Mouse (Mus musculus) hindbrain, embryonic 11.5 days (tissue): Measurements from ENCODE around the gene Galk2. TPM values are rescaled to one million over a fixed set of nuclear protein-coding genes. Genes with fewer than 3 reads are reported as not detected.

Source experiments
- ATAC-seq: fragments of 200-750 bp; cut with Nextera tagmentation; 2 replicates; pipeline ENCODE4 v1.8.0; 2017; ENCODE audit warnings: mild to moderate bottlenecking, moderate TSS enrichment, moderate library complexity; ENCODE audit not compliant: low FRiP score
- DNase-seq: peaks from one replicate; pipeline ENCODE4 v3.0.0-alpha.2; 2015; ENCODE audit warnings: low spot score
- H3K27ac ChIP-seq: fragments of 300-500 bp; sonication (generic); 2 replicates; pipeline ENCODE4 v1.5.1; 2014; ENCODE audit warnings: mild to moderate bottlenecking, low read depth, low read length
- H3K27me3 ChIP-seq: fragments of 300-500 bp; sonication (generic); 2 replicates; pipeline ENCODE4 v1.6.1; 2014; ENCODE audit warnings: mild to moderate bottlenecking, low read length, moderate library complexity, mixed read lengths; ENCODE audit not compliant: control insufficient read depth, insufficient read depth
- H3K36me3 ChIP-seq: fragments of 300-500 bp; sonication (generic); 2 replicates; pipeline ENCODE4 v1.6.1; 2014; ENCODE audit warnings: mild to moderate bottlenecking, low read length, moderate library complexity, mixed read lengths; ENCODE audit not compliant: control insufficient read depth, insufficient read depth
- H3K4me1 ChIP-seq: fragments of 300-500 bp; sonication (generic); replicated peaks from 2 replicates; pipeline ENCODE4 v1.6.1; 2014; ENCODE audit warnings: low read length, mixed read lengths; ENCODE audit not compliant: control insufficient read depth, insufficient read depth
- H3K4me2 ChIP-seq: fragments of 300-500 bp; sonication (generic); replicated peaks from 2 replicates; pipeline ENCODE4 v1.6.1; 2014; ENCODE audit warnings: mild to moderate bottlenecking, low read depth, low read length
- H3K4me3 ChIP-seq: fragments of 300-500 bp; sonication (generic); 2 replicates; pipeline ENCODE4 v1.5.1; 2014; ENCODE audit warnings: low read depth, low read length
- H3K9ac ChIP-seq: fragments of 300-500 bp; sonication (generic); 2 replicates; pipeline ENCODE4 v1.6.1; 2014; ENCODE audit warnings: low read depth, low read length
- H3K9me3 ChIP-seq: fragments of 300-500 bp; sonication (generic); 2 replicates; pipeline ENCODE4 v1.6.1; 2016; ENCODE audit warnings: low read length; ENCODE audit not compliant: control insufficient read depth
- WGBS: fragments of 180-500 bp; shearing (Covaris S2); extraction: QIAGEN DNeasy Blood & Tissue Kit; methylation state at CpG from one replicate; pipeline ENCODE4 v1.1.7; 2014; 5-methylcytosine and 5-hydroxymethylcytosine counted together
- polyA plus RNA-seq: library from polyadenylated mRNA; unstranded; fragments of >200 nt; fragmentation: Nextera tagmentation; extraction: Ambion mirVana; gene quantifications from 2 replicates; pipeline ENCODE4 v1.2.1, GENCODE M21; 2014

Gene Galk2
- polyA plus RNA-seq, 1 experiment from 2014 or later, result 35.5 TPM

- no peak overlapping the region for H3K27ac ChIP-seq
- WGBS, result 87% methylated on average over 1 of the region's 1 CpGs
- no peaks in the 10 kb centered on the region for H3K4me1 ChIP-seq
- H3K9me3 ChIP-seq, result no peaks in the 10 kb centered on the region
- no peak for ATAC-seq
- H3K36me3 ChIP-seq, result no peaks in the 10 kb centered on the region
- H3K4me2 ChIP-seq, result no peak overlapping the region
- H3K27me3 ChIP-seq, result no peaks in the 10 kb centered on the region
- no peak overlapping the region for H3K9ac ChIP-seq
- no peak for DNase-seq
- no peak overlapping the region for H3K4me3 ChIP-seq
Measured at GRCm38 (mm10) chr2:125914167-125914566, 55.3 kb downstream of the Galk2 start.

- no peaks in the 10 kb centered on the region for H3K9me3 ChIP-seq
- H3K27me3 ChIP-seq, result no peaks in the 10 kb centered on the region
- H3K27ac ChIP-seq, result no peak overlapping the region
- DNase-seq (no peak), ATAC-seq (no peak)
- H3K9ac ChIP-seq, result no peak overlapping the region
- no peaks in the 10 kb centered on the region for H3K36me3 ChIP-seq
- H3K4me2 ChIP-seq, result no peak overlapping the region
- no peak overlapping the region for H3K4me3 ChIP-seq
- no peaks in the 10 kb centered on the region for H3K4me1 ChIP-seq
Measured at GRCm38 (mm10) chr2:125914713-125915112, 55.8 kb downstream of the Galk2 start.

- ATAC-seq, result no peak
- H3K9ac ChIP-seq, result no peak overlapping the region
- H3K4me3 ChIP-seq, result no peak overlapping the region
- DNase-seq, result no peak
- no peaks in the 10 kb centered on the region for H3K27me3 ChIP-seq
- no peaks in the 10 kb centered on the region for H3K36me3 ChIP-seq
- no peak overlapping the region for H3K27ac ChIP-seq
- 78% methylated on average over 11 of the region's 11 CpGs for WGBS
- H3K4me1 ChIP-seq, result no peaks in the 10 kb centered on the region
- no peaks in the 10 kb centered on the region for H3K9me3 ChIP-seq
- no peak overlapping the region for H3K4me2 ChIP-seq
Measured at GRCm38 (mm10) chr2:125916652-125917296, 57.9 kb downstream of the Galk2 start.

- H3K4me1 ChIP-seq, result no peaks in the 10 kb centered on the region
- H3K4me3 ChIP-seq, result no peak overlapping the region
- H3K9ac ChIP-seq, result no peak overlapping the region
- H3K27ac ChIP-seq, result no peak overlapping the region
- no peak for ATAC-seq
- no peak for DNase-seq
- H3K4me2 ChIP-seq, result no peak overlapping the region
- no peaks in the 10 kb centered on the region for H3K36me3 ChIP-seq
- H3K9me3 ChIP-seq, result no peaks in the 10 kb centered on the region
- whole genome bisulfite sequencing, result 69% methylated on average over 3 of the region's 3 CpGs
- H3K27me3 ChIP-seq, result no peaks in the 10 kb centered on the region
Measured at GRCm38 (mm10) chr2:125917297-125917679, 58.4 kb downstream of the Galk2 start.

GRCm38 (mm10) chr2:125921273-125921672 lies 62.4 kb downstream of the Galk2 start:
- Histone ChIP-seq H3K36me3 (no peaks in the 10 kb centered on the region), H3K4me1 (no peaks in the 10 kb centered on the region), H3K4me2 (no peak overlapping the region), H3K9me3 (no peaks in the 10 kb centered on the region), H3K4me3 (no peak overlapping the region), H3K27me3 (no peaks in the 10 kb centered on the region), H3K9ac (no peak overlapping the region), H3K27ac (no peak overlapping the region)
- ATAC-seq (no peak), DNase-seq (no peak)
- 28% methylated on average over 5 of the region's 5 CpGs for WGBS

GRCm38 (mm10) chr2:125922149-125922548 lies 63.2 kb downstream of the Galk2 start:
- H3K4me1 ChIP-seq, result no peaks in the 10 kb centered on the region
- H3K4me2 ChIP-seq, result no peak overlapping the region
- 97% methylated on average over 5 of the region's 5 CpGs for WGBS
- no peaks in the 10 kb centered on the region for H3K36me3 ChIP-seq
- H3K27me3 ChIP-seq, result no peaks in the 10 kb centered on the region
- no peaks in the 10 kb centered on the region for H3K9me3 ChIP-seq
- H3K4me3 ChIP-seq, result no peak overlapping the region
- ATAC-seq, result no peak
- no peak overlapping the region for H3K27ac ChIP-seq
- H3K9ac ChIP-seq, result no peak overlapping the region
- no peak for DNase-seq

GRCm38 (mm10) chr2:125922877-125923276 lies 64.0 kb downstream of the Galk2 start:
- WGBS, result 93% methylated on average over 4 of the region's 4 CpGs
- no peak overlapping the region for H3K4me2 ChIP-seq
- no peak for ATAC-seq

GRCm38 (mm10) chr2:125923346-125923745 lies 64.4 kb downstream of the Galk2 start:
- no peaks in the 10 kb centered on the region for H3K4me1 ChIP-seq
- no peak for DNase-seq
- no peak overlapping the region for H3K27ac ChIP-seq
- 94% methylated on average over 5 of the region's 5 CpGs for WGBS
- no peaks in the 10 kb centered on the region for H3K27me3 ChIP-seq
- H3K9ac ChIP-seq, result no peak overlapping the region
- no peak overlapping the region for H3K4me3 ChIP-seq
- ATAC-seq, result no peak
- H3K9me3 ChIP-seq, result no peaks in the 10 kb centered on the region
- no peak overlapping the region for H3K4me2 ChIP-seq
- no peaks in the 10 kb centered on the region for H3K36me3 ChIP-seq

More at GRCm38 (mm10) chr2:125922877-125923276, 64.0 kb downstream of the Galk2 start:
- H3K27me3 ChIP-seq, result no peaks in the 10 kb centered on the region
- DNase-seq, result no peak
- H3K36me3 ChIP-seq, result no peaks in the 10 kb centered on the region
- no peaks in the 10 kb centered on the region for H3K4me1 ChIP-seq
- no peak overlapping the region for H3K9ac ChIP-seq
- H3K4me3 ChIP-seq, result no peak overlapping the region
- H3K27ac ChIP-seq, result no peak overlapping the region
- no peaks in the 10 kb centered on the region for H3K9me3 ChIP-seq

GRCm38 (mm10) chr2:125924554-125924953 lies 65.6 kb downstream of the Galk2 start:
- Histone ChIP-seq H3K27me3 (no peaks in the 10 kb centered on the region), H3K4me1 (no peaks in the 10 kb centered on the region), H3K4me2 (no peak overlapping the region), H3K36me3 (no peaks in the 10 kb centered on the region), H3K4me3 (no peak overlapping the region), H3K9ac (no peak overlapping the region), H3K9me3 (no peaks in the 10 kb centered on the region), H3K27ac (no peak overlapping the region)
- WGBS, result 64% methylated on average over 1 of the region's 1 CpGs
- DNase-seq (no peak), ATAC-seq (no peak)
